9 mouse cellular contexts compared by ENCODE assay signal in the genomic region with DNA sequence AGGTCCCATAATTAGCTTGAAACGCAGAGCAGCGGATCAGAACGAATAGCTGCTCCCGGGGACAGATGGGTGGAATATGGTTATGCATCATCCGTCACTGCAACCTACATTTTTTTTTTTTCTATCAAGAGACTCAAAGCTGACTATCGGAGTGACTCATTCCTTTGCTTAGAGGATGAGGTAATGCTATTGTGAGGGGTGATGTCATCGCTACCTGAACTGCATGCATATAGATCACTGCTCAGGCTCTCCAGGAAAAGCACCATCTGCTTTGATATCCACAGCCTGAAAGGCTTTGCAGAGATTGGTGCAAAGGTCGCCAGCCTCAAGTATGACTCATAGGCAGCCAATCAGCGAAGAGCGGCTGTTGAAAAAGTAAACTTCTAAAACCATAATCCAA. TPM values are rescaled to one million over a fixed set of nuclear protein-coding genes. Genes with fewer than 3 reads are reported as not detected.
A peak's percentile ranks its signal among the peaks of the same experiment; 100 is the strongest.
DNase-seq lines count a peak whose midpoint lies in the region; ATAC-seq and TF ChIP-seq lines count a peak whose summit lies in the region.
"Had no signal": no experiment of that assay in that cellular context is flagged by ENCODE, and none has a peak within 500 bp of the region (broad histone marks: within the 10 kb centered on the region; RNA-seq: fewer than 3 reads in every experiment).

No protein-coding gene starts in this region.

- 42% methylated on average over 10 of the region's 10 CpGs for WGBS in forebrain, embryonic 13.5 days
- WGBS in intestine, embryonic 14.5 days, result 54% methylated on average over 10 of the region's 10 CpGs
- WGBS in midbrain, embryonic 14.5 days, result 66% methylated on average over 10 of the region's 10 CpGs
- 91% methylated on average over 10 of the region's 10 CpGs for WGBS in thymus, adult 2 months

- no peak overlapping the region for H3K9ac ChIP-seq in forebrain, embryonic 13.5 days
- H3K9ac ChIP-seq in intestine, embryonic 14.5 days (ENCODE audit: low read length), result no peak overlapping the region
- no peak overlapping the region for H3K9ac ChIP-seq in midbrain, embryonic 14.5 days (replicated peaks; ENCODE audit: low read length)
- H3K9ac ChIP-seq: embryonic facial prominence, embryonic 12.5 days had no signal

- H3K27ac ChIP-seq in forebrain, embryonic 13.5 days, result peak overlapping the region; percentile 27; the same call in 1 of the 2 replicates
- H3K27ac ChIP-seq in intestine, embryonic 14.5 days (ENCODE audit: low read depth), result peak overlapping the region; percentile 29
- H3K27ac ChIP-seq in midbrain, embryonic 14.5 days (replicated peaks; ENCODE audit: low read depth, low read length), result no peak overlapping the region
- no peak overlapping the region for H3K27ac ChIP-seq in gastrocnemius, adult 2 months
- H3K27ac ChIP-seq in thymus, adult 2 months (ENCODE audit: control insufficient read depth, insufficient read depth, low read length), result no peak overlapping the region
- H3K27ac ChIP-seq: embryonic facial prominence, embryonic 12.5 days had no signal

- H3K9me3 ChIP-seq in forebrain, embryonic 13.5 days (replicated peaks), result no peaks in the 10 kb centered on the region
- H3K9me3 ChIP-seq in intestine, embryonic 14.5 days (ENCODE audit: control insufficient read depth, low read length), result no peaks in the 10 kb centered on the region
- H3K9me3 ChIP-seq in midbrain, embryonic 14.5 days (ENCODE audit: control insufficient read depth, low read length), result no peaks in the 10 kb centered on the region
- H3K9me3 ChIP-seq: embryonic facial prominence, embryonic 12.5 days had no signal

- ATAC-seq in forebrain, embryonic 13.5 days, result peak; percentile 89
- ATAC-seq in intestine, embryonic 14.5 days (replicated peaks; ENCODE audit: low FRiP score, low TSS enrichment, low read depth), result peak; percentile 95
- peak; percentile 66 for ATAC-seq in midbrain, embryonic 14.5 days (ENCODE audit: low FRiP score, low TSS enrichment)

- peak overlapping the region; percentile 25 for H3K4me2 ChIP-seq in forebrain, embryonic 13.5 days
- H3K4me2 ChIP-seq in intestine, embryonic 14.5 days (ENCODE audit: low read length), result peak overlapping the region; percentile 15; the same call in 1 of the 2 replicates
- no peak overlapping the region for H3K4me2 ChIP-seq in midbrain, embryonic 14.5 days (ENCODE audit: low read length)
- H3K4me2 ChIP-seq: embryonic facial prominence, embryonic 12.5 days had no signal

- no peak overlapping the region for H3K4me3 ChIP-seq in forebrain, embryonic 13.5 days
- H3K4me3 ChIP-seq in intestine, embryonic 14.5 days (ENCODE audit: low read depth, low read length), result no peak overlapping the region
- H3K4me3 ChIP-seq in midbrain, embryonic 14.5 days (replicated peaks; ENCODE audit: low read depth, low read length), result no peak overlapping the region
- no peak overlapping the region for H3K4me3 ChIP-seq in gastrocnemius, adult 2 months
- no peak overlapping the region for H3K4me3 ChIP-seq in thymus, adult 2 months (ENCODE audit: control insufficient read depth, insufficient read depth, low read length)
- H3K4me3 ChIP-seq: embryonic facial prominence, embryonic 12.5 days had no signal

- peak; percentile 36 for DNase-seq in lung, postnatal 36 days
- no peak for DNase-seq in lung, postnatal 4 days
- DNase-seq in adrenal gland, postnatal 10 days, result peak; percentile 41
- DNase-seq in intestine, embryonic 14.5 days (ENCODE audit: low spot score), result peak; percentile 58
- peak; percentile 52 for DNase-seq in midbrain, embryonic 14.5 days
- no peak for DNase-seq in gastrocnemius, adult 2 months
- no peak for DNase-seq in thymus, adult 2 months

- no peak for TF ChIP-seq CTCF in gastrocnemius, adult 2 months (IDR thresholded peaks at IDR 0.05)
- no peak for TF ChIP-seq CTCF in thymus, adult 2 months (IDR thresholded peaks at IDR 0.05; ENCODE audit: borderline replicate concordance, control insufficient read depth, extremely low read depth, insufficient read depth, low read length, poor library complexity)

- intact Hi-C loops in gastrocnemius, adult 2 months (cut with DNase I), result no loop called here

- H3K27me3 ChIP-seq in forebrain, embryonic 13.5 days, result no peaks in the 10 kb centered on the region
- H3K27me3 ChIP-seq in intestine, embryonic 14.5 days (replicated peaks; ENCODE audit: control insufficient read depth, insufficient read depth, low read length), result no peaks in the 10 kb centered on the region
- no peaks in the 10 kb centered on the region for H3K27me3 ChIP-seq in midbrain, embryonic 14.5 days (ENCODE audit: control insufficient read depth, insufficient read depth, low read length)
- no peaks in the 10 kb centered on the region for H3K27me3 ChIP-seq in thymus, adult 2 months (ENCODE audit: control insufficient read depth, insufficient read depth, low read length)
- H3K27me3 ChIP-seq: embryonic facial prominence, embryonic 12.5 days had no signal

- H3K4me1 ChIP-seq in forebrain, embryonic 13.5 days, result peaks cover 25% of the 10 kb centered on the region
- H3K4me1 ChIP-seq in intestine, embryonic 14.5 days (replicated peaks; ENCODE audit: control insufficient read depth, insufficient read depth, low read length), result peaks cover 10% of the 10 kb centered on the region
- H3K4me1 ChIP-seq in midbrain, embryonic 14.5 days (ENCODE audit: control insufficient read depth, insufficient read depth, low read length), result no peaks in the 10 kb centered on the region
- peaks cover 3% of the 10 kb centered on the region; the same call in 1 of the 2 replicates for H3K4me1 ChIP-seq in thymus, adult 2 months (replicated peaks; ENCODE audit: control insufficient read depth, insufficient read depth, low read length)

- TF ChIP-seq POLR2A in thymus, adult 2 months (IDR thresholded peaks at IDR 0.05; ENCODE audit: control insufficient read depth, extremely low read depth, insufficient read depth, low read length, poor library complexity), result no peak

- no peaks in the 10 kb centered on the region for H3K36me3 ChIP-seq in forebrain, embryonic 13.5 days (ENCODE audit: poor library complexity, severe bottlenecking)
- H3K36me3 ChIP-seq in intestine, embryonic 14.5 days (ENCODE audit: control insufficient read depth, insufficient read depth, low read length), result no peaks in the 10 kb centered on the region
- no peaks in the 10 kb centered on the region for H3K36me3 ChIP-seq in midbrain, embryonic 14.5 days (ENCODE audit: control insufficient read depth, insufficient read depth, low read length)
- peaks cover 6% of the 10 kb centered on the region for H3K36me3 ChIP-seq in thymus, adult 2 months (ENCODE audit: control insufficient read depth, insufficient read depth, low read length)
- H3K36me3 ChIP-seq: embryonic facial prominence, embryonic 12.5 days had no signal

RNA-seq across cellular contexts. Expression of a gene that starts 27.8 kb away (rescaled TPM):
- total RNA-seq in adrenal gland, postnatal 10 days (2021), result 10 to 100 TPM; 17.2 to 21.7 TPM
- 12.4 and 12.6 TPM in 2 replicates for polyA plus RNA-seq in forebrain, embryonic 13.5 days (2015; fragmentation: Nextera tagmentation; extraction: Ambion mirVana)
- polyA plus RNA-seq in intestine, embryonic 14.5 days (2014; fragmentation: Nextera tagmentation; extraction: Ambion mirVana), result 7.3 and 8.2 TPM in 2 replicates
- 10.6 and 13.4 TPM in 2 replicates for polyA plus RNA-seq in midbrain, embryonic 14.5 days (2014; fragmentation: Nextera tagmentation; extraction: Ambion mirVana)
- 1 to 10 TPM; 4.1 to 4.9 TPM for total RNA-seq in gastrocnemius, adult 2 months (2021)
- polyA plus RNA-seq in thymus, adult 2 months (2012; rRNA removed), result 25.9 and 33.0 TPM in 2 replicates

RNA-seq across cellular contexts. Expression of a gene that starts 46.6 kb away (rescaled TPM):
- total RNA-seq in adrenal gland, postnatal 10 days (2021), result not detected
- not detected in 2 replicates for polyA plus RNA-seq in forebrain, embryonic 13.5 days (2015; fragmentation: Nextera tagmentation; extraction: Ambion mirVana)
- polyA plus RNA-seq in intestine, embryonic 14.5 days (2014; fragmentation: Nextera tagmentation; extraction: Ambion mirVana), result not detected in 2 replicates
- not detected in 2 replicates for polyA plus RNA-seq in midbrain, embryonic 14.5 days (2014; fragmentation: Nextera tagmentation; extraction: Ambion mirVana)
- total RNA-seq in gastrocnemius, adult 2 months (2021), result not detected
- 0.26 TPM in 1 of 2 replicates, not detected in the other for polyA plus RNA-seq in thymus, adult 2 months (2012; rRNA removed)
- polyA plus RNA-seq: embryonic facial prominence, embryonic 12.5 days had no signal

Comparison
In these comparisons a context has a peak if more than half of its experiments do, and no peak if none do; other contexts are left out.
1. DNase-seq: peak in lung, postnatal 36 days (single experiment), adrenal gland, postnatal 10 days (single experiment), intestine, embryonic 14.5 days (single experiment) and midbrain, embryonic 14.5 days (single experiment); none in lung, postnatal 4 days (0 of 2), gastrocnemius, adult 2 months (single experiment) and thymus, adult 2 months (single experiment).
2. H3K27ac ChIP-seq: peak in forebrain, embryonic 13.5 days (single experiment) and intestine, embryonic 14.5 days (single experiment); none in midbrain, embryonic 14.5 days (single experiment), gastrocnemius, adult 2 months (single experiment) and thymus, adult 2 months (single experiment).
3. Peak in every context shown above with its lines, with median percentiles within 50 percentile points of each other: ATAC-seq.